Mouse (Mus musculus): ENCODE results near the gene Ugt8a. TPM values are rescaled to one million over a fixed set of nuclear protein-coding genes. Genes with fewer than 3 reads are reported as not detected.

Gene Ugt8a
- not detected in 2 replicates for total RNA-seq (2012; rRNA removed)
- total RNA-seq (2014; rRNA removed): not detected in 2 replicates
- not detected in 2 replicates for polyA plus RNA-seq (2012; ENCODE audit: insufficient read length, low read depth)

GRCm38 (mm10) chr3:125938092-125938755 is at the start of gene Ugt8a:
TSS of gene Ugt8a (minus strand) at chr3:125938619.
- no peak within 1 kb of the TSS for H3K4me3 ChIP-seq (replicated peaks in 1 of 3; ENCODE audit: low read depth in 2 of 3, low read length in 2 of 3, poor library complexity in 1 of 3)
- DNase-seq (ENCODE audit: extremely low read depth): no peak
- H3K36me3 ChIP-seq (replicated peaks in 1 of 2; ENCODE audit: control insufficient read depth in 1 of 2, insufficient read depth in 1 of 2, low read length in 1 of 2): no peaks in the 10 kb centered on the region
- no peaks in the 10 kb centered on the region for H3K27me3 ChIP-seq (replicated peaks)
- H3K4me1 ChIP-seq (ENCODE audit: control insufficient read depth in 1 of 2, insufficient read depth in 2 of 2): no peaks in the 10 kb centered on the region
- no peak for TF ChIP-seq BHLHE40 (IDR thresholded peaks at IDR 0.05; ENCODE audit: low read depth, low read length)
- no peak for TF ChIP-seq HCFC1 (IDR thresholded peaks at IDR 0.05; ENCODE audit: low read depth, low read length)
- TF ChIP-seq MAFK (IDR thresholded peaks at IDR 0.05; ENCODE audit: insufficient replicate concordance, low read length): no peak
- TF ChIP-seq PAX5 (IDR thresholded peaks at IDR 0.05; ENCODE audit: low read length): no peak
- no peak for TF ChIP-seq E2F4 (IDR thresholded peaks at IDR 0.05; ENCODE audit: insufficient replicate concordance, low read depth, low read length)
- TF ChIP-seq TCF12 (IDR thresholded peaks at IDR 0.05; ENCODE audit: low read depth, low read length): no peak
- TF ChIP-seq ZKSCAN1 (IDR thresholded peaks at IDR 0.05; ENCODE audit: borderline replicate concordance, low read depth, low read length): no peak
- TF ChIP-seq SMC3 (IDR thresholded peaks at IDR 0.05; ENCODE audit: low read depth, low read length): no peak
- TF ChIP-seq ETS1 (conservative IDR thresholded peaks at IDR 0.05; ENCODE audit: low read depth, low read length): no peak
- no peak for TF ChIP-seq NELFE (IDR thresholded peaks at IDR 0.05; ENCODE audit: low read depth, low read length)
- no peak for TF ChIP-seq RCOR1 (conservative IDR thresholded peaks at IDR 0.05; ENCODE audit: low read depth, low read length)
- TF ChIP-seq ZC3H11A (IDR thresholded peaks at IDR 0.05; ENCODE audit: low read depth, low read length): no peak
- TF ChIP-seq ZMIZ1 (IDR thresholded peaks at IDR 0.05; ENCODE audit: low read depth, low read length): no peak
- no peak for TF ChIP-seq KAT2A (IDR thresholded peaks at IDR 0.05; ENCODE audit: insufficient replicate concordance, low read length)
- TF ChIP-seq CHD2 (IDR thresholded peaks at IDR 0.05; ENCODE audit: low read length): no peak
- TF ChIP-seq CTCF (conservative IDR thresholded peaks at IDR 0.05 in 1 of 2, IDR thresholded peaks at IDR 0.05 in 1 of 2; ENCODE audit: low read depth in 2 of 2, low read length in 2 of 2): no peak
- TF ChIP-seq IRF4 (IDR thresholded peaks at IDR 0.05; ENCODE audit: low read depth, low read length): no peak
- no peak for TF ChIP-seq MXI1 (IDR thresholded peaks at IDR 0.05; ENCODE audit: low read depth, low read length)
- TF ChIP-seq JUND (conservative IDR thresholded peaks at IDR 0.05; ENCODE audit: low read depth, low read length): no peak
- in situ Hi-C loops (cut with MboI; ENCODE audit: low pct_ligation_motif_present, low pct_unique_long_range_greater_than_20kb, low sequenced_read_pairs): no loop called here
- H3K4me2 ChIP-seq (ENCODE audit: insufficient read depth, low read depth, poor library complexity, severe bottlenecking): no peak within 1 kb of the TSS
- peaks cover 13% of the 10 kb centered on the region for H3K9me3 ChIP-seq (replicated peaks; ENCODE audit: low read length)
- H3K27ac ChIP-seq (ENCODE audit: insufficient read depth, low read depth): no peak within 1 kb of the TSS
- no peaks in the 10 kb centered on the region for H3K79me2 ChIP-seq (replicated peaks; ENCODE audit: control insufficient read depth, extremely low read depth, insufficient read depth, poor library complexity, severe bottlenecking)
- dilution Hi-C loops (cut with MboI; ENCODE audit: extremely low pct_ligation_motif_present, extremely low pct_unique_long_range_greater_than_20kb, low sequenced_read_pairs): no loop called here
- H3K9ac ChIP-seq (ENCODE audit: insufficient read depth, low read depth): no peak within 1 kb of the TSS

GRCm38 (mm10) chr3:125986639-125987038 is 48.2 kb upstream of the Ugt8a start:
- no peak overlapping the region for H3K4me3 ChIP-seq (replicated peaks in 1 of 3; ENCODE audit: low read depth in 2 of 3, low read length in 2 of 3, poor library complexity in 1 of 3)
- H3K4me1 ChIP-seq (ENCODE audit: control insufficient read depth in 1 of 2, insufficient read depth in 2 of 2): no peaks in the 10 kb centered on the region
- no peak for TF ChIP-seq TBP (conservative IDR thresholded peaks at IDR 0.05; ENCODE audit: low read depth, low read length)
- no peak for TF ChIP-seq MAX (IDR thresholded peaks at IDR 0.05; ENCODE audit: low read length)
- TF ChIP-seq USF1 (IDR thresholded peaks at IDR 0.05; ENCODE audit: low read depth, low read length): no peak
- H3K79me2 ChIP-seq (replicated peaks; ENCODE audit: control insufficient read depth, extremely low read depth, insufficient read depth, poor library complexity, severe bottlenecking): no peaks in the 10 kb centered on the region
- in situ Hi-C loops (cut with MboI; ENCODE audit: low pct_ligation_motif_present, low pct_unique_long_range_greater_than_20kb, low sequenced_read_pairs) (no loop called here), dilution Hi-C loops (cut with MboI; ENCODE audit: extremely low pct_ligation_motif_present, extremely low pct_unique_long_range_greater_than_20kb, low sequenced_read_pairs) (no loop called here)
- no peak overlapping the region for H3K4me2 ChIP-seq (ENCODE audit: insufficient read depth, low read depth, poor library complexity, severe bottlenecking)
- H3K9ac ChIP-seq (ENCODE audit: insufficient read depth, low read depth): no peak overlapping the region
- DNase-seq (ENCODE audit: extremely low read depth): no peak
- no peaks in the 10 kb centered on the region for H3K36me3 ChIP-seq (replicated peaks in 1 of 2; ENCODE audit: control insufficient read depth in 1 of 2, insufficient read depth in 1 of 2, low read length in 1 of 2)
- no peak overlapping the region for H3K27ac ChIP-seq (ENCODE audit: insufficient read depth, low read depth)
- H3K9me3 ChIP-seq (replicated peaks; ENCODE audit: low read length): no peaks in the 10 kb centered on the region
- H3K27me3 ChIP-seq (replicated peaks): no peaks in the 10 kb centered on the region
